Mouse (Mus musculus) liver, embryonic 15.5 days (tissue): ENCODE data around the gene Cox6b2. TPM values are rescaled to one million over a fixed set of nuclear protein-coding genes. Genes with fewer than 3 reads are reported as not detected.

Experiments used
- ATAC-seq: fragments of 200-750 bp; cut with Nextera tagmentation; 2 replicates; pipeline ENCODE4 v1.8.0; 2017; ENCODE audit warnings: moderate number of reproducible peaks, mild to moderate bottlenecking, moderate library complexity; ENCODE audit not compliant: insufficient read depth
- H3K27ac ChIP-seq: fragments of 300-500 bp; sonication (generic); replicated peaks from 2 replicates; pipeline ENCODE4 v1.5.1; 2015; ENCODE audit warnings: mild to moderate bottlenecking, inconsistent platforms
- H3K27me3 ChIP-seq: fragments of 300-500 bp; sonication (generic); 2 replicates; pipeline ENCODE4 v1.6.1; 2015; ENCODE audit warnings: mild to moderate bottlenecking, inconsistent platforms
- H3K36me3 ChIP-seq: fragments of 300-500 bp; sonication (generic); replicated peaks from 2 replicates; pipeline ENCODE4 v1.6.1; 2015; ENCODE audit warnings: moderate library complexity, mild to moderate bottlenecking, inconsistent platforms
- H3K4me1 ChIP-seq: fragments of 300-500 bp; sonication (generic); replicated peaks from 2 replicates; pipeline ENCODE4 v1.6.1; 2015; ENCODE audit warnings: inconsistent platforms
- H3K4me2 ChIP-seq: fragments of 300-500 bp; sonication (generic); 2 replicates; pipeline ENCODE4 v1.6.1; 2015; ENCODE audit warnings: moderate library complexity, mild to moderate bottlenecking, inconsistent platforms
- H3K4me3 ChIP-seq: fragments of 300-500 bp; sonication (generic); replicated peaks from 2 replicates; pipeline ENCODE4 v1.5.1; 2015; ENCODE audit warnings: mild to moderate bottlenecking, inconsistent platforms
- H3K9ac ChIP-seq: fragments of 300-500 bp; sonication (generic); 2 replicates; pipeline ENCODE4 v1.6.1; 2015; ENCODE audit warnings: moderate library complexity, mild to moderate bottlenecking, inconsistent platforms
- H3K9me3 ChIP-seq: fragments of 300-500 bp; sonication (generic); replicated peaks from 2 replicates; pipeline ENCODE4 v1.6.1; 2016; ENCODE audit warnings: inconsistent platforms
- WGBS: fragments of 180-500 bp; shearing (Covaris S2); methylation state at CpG from one replicate; pipeline ENCODE4 v1.1.7; 2015; ENCODE audit warnings: mixed read lengths; ENCODE audit not compliant: insufficient replicate concordance; 5-methylcytosine and 5-hydroxymethylcytosine counted together
- polyA plus RNA-seq: library from polyadenylated mRNA; unstranded; fragments of >200 nt; fragmentation: Nextera tagmentation; extraction: Ambion mirVana; gene quantifications from 2 replicates; pipeline ENCODE4 v1.2.1, GENCODE M21; 2015

Gene Cox6b2
- polyA plus RNA-seq, 1 experiment from 2014 or later = 79.3 TPM

- Histone ChIP-seq H3K36me3 (no peaks in the 10 kb centered on the region), H3K27ac (no peak overlapping the region), H3K27me3 (peaks cover 13% of the 10 kb centered on the region), H3K4me2 (peak overlapping the region; percentile 47), H3K4me3 (no peak overlapping the region), H3K9ac (no peak overlapping the region), H3K4me1 (peaks cover 6% of the 10 kb centered on the region), H3K9me3 (no peaks in the 10 kb centered on the region)
- 27% methylated on average over 18 of the region's 18 CpGs for WGBS
- ATAC-seq = no peak
Observed at GRCm38 (mm10) chr7:4705098-4705497, 47.8 kb downstream of the Cox6b2 start.

GRCm38 (mm10) chr7:4703195-4703594, 49.7 kb downstream of the Cox6b2 start:
- Histone ChIP-seq H3K4me1 (peaks cover 6% of the 10 kb centered on the region), H3K4me3 (no peak overlapping the region), H3K27me3 (peaks cover 12% of the 10 kb centered on the region), H3K9ac (no peak overlapping the region), H3K9me3 (no peaks in the 10 kb centered on the region), H3K4me2 (no peak overlapping the region), H3K36me3 (no peaks in the 10 kb centered on the region), H3K27ac (no peak overlapping the region)
- 69% methylated on average over 7 of the region's 7 CpGs for WGBS
- no peak for ATAC-seq

GRCm38 (mm10) chr7:4702334-4702733, 50.6 kb downstream of the Cox6b2 start:
- Histone ChIP-seq H3K27me3 (peaks cover 9% of the 10 kb centered on the region), H3K4me1 (peaks cover 5% of the 10 kb centered on the region)

More at GRCm38 (mm10) chr7:4702334-4702733, 50.6 kb downstream of the Cox6b2 start:
- H3K4me3 ChIP-seq = no peak overlapping the region
- ATAC-seq = no peak
- no peak overlapping the region for H3K9ac ChIP-seq
- H3K27ac ChIP-seq = no peak overlapping the region
- no peak overlapping the region for H3K4me2 ChIP-seq
- H3K36me3 ChIP-seq = no peaks in the 10 kb centered on the region
- no peaks in the 10 kb centered on the region for H3K9me3 ChIP-seq
- 66% methylated on average over 8 of the region's 8 CpGs for WGBS

Other genes starting within 250 kb of the Cox6b2 start
- gene Tnnt1, start 236.7 kb downstream of the Cox6b2 start, polyA plus RNA-seq = 11.7 and 16.9 TPM in 2 replicates
- gene Tnni3, start 228.9 kb downstream of the Cox6b2 start, polyA plus RNA-seq = 0.39 and 1.3 TPM in 2 replicates
- 0.07 and 0.26 TPM in 2 replicates for gene Dnaaf3, start 220.6 kb downstream of the Cox6b2 start, polyA plus RNA-seq
- gene Syt5, start 205.6 kb downstream of the Cox6b2 start, polyA plus RNA-seq = 0.35 and 0.77 TPM in 2 replicates
- gene Ptprh, start 149.1 kb downstream of the Cox6b2 start, polyA plus RNA-seq = not detected in 2 replicates
- gene Tmem86b, start 121.7 kb downstream of the Cox6b2 start, polyA plus RNA-seq = 34.4 and 39.1 TPM in 2 replicates
- gene Ppp6r1, start 94.1 kb downstream of the Cox6b2 start, polyA plus RNA-seq = 6.5 and 8.1 TPM in 2 replicates
- 54.4 and 58.1 TPM in 2 replicates for gene Hspbp1, start 68.0 kb downstream of the Cox6b2 start, polyA plus RNA-seq
- gene Brsk1, start 62.5 kb downstream of the Cox6b2 start, polyA plus RNA-seq = 0.03 and 0.12 TPM in 2 replicates
- gene Tmem150b, start 27.8 kb downstream of the Cox6b2 start, polyA plus RNA-seq = 0.14 and 0.37 TPM in 2 replicates
- 50.1 and 56.1 TPM in 2 replicates for gene Kmt5c, start 13.0 kb downstream of the Cox6b2 start, polyA plus RNA-seq
- gene Fam71e2, start 18.2 kb upstream of the Cox6b2 start, polyA plus RNA-seq = not detected in 2 replicates
- 0.06 TPM in 1 of 2 replicates, not detected in the other for gene Il11, start 29.8 kb upstream of the Cox6b2 start, polyA plus RNA-seq
- gene Tmem190, start 29.8 kb upstream of the Cox6b2 start, polyA plus RNA-seq = 0.21 TPM in 1 of 2 replicates, not detected in the other
- 9.5 and 10.3 TPM in 2 replicates for gene Tmem238, start 36.6 kb upstream of the Cox6b2 start, polyA plus RNA-seq
- 169 and 173 TPM in 2 replicates for gene Rpl28, start 39.8 kb upstream of the Cox6b2 start, polyA plus RNA-seq
- gene Ube2s, start 59.5 kb upstream of the Cox6b2 start, polyA plus RNA-seq = 302 and 318 TPM in 2 replicates
- not detected in 2 replicates for gene Shisa7, start 91.6 kb upstream of the Cox6b2 start, polyA plus RNA-seq
- 3.7 and 3.8 TPM in 2 replicates for gene Isoc2b, start 117.2 kb upstream of the Cox6b2 start, polyA plus RNA-seq
- gene Isoc2a, start 124.1 kb upstream of the Cox6b2 start, polyA plus RNA-seq = 0.68 and 0.77 TPM in 2 replicates
- not detected in 2 replicates for gene Gm36210, start 153.4 kb upstream of the Cox6b2 start, polyA plus RNA-seq
- gene Zfp628, start 162.1 kb upstream of the Cox6b2 start, polyA plus RNA-seq = 1.7 TPM in 2 replicates
- 0.23 and 0.45 TPM in 2 replicates for gene Nat14, start 168.9 kb upstream of the Cox6b2 start, polyA plus RNA-seq
- 0.15 TPM in 2 replicates for gene Ssc5d, start 172.7 kb upstream of the Cox6b2 start, polyA plus RNA-seq
- gene Sbk2, start 211.3 kb upstream of the Cox6b2 start, polyA plus RNA-seq = 0.07 TPM in 1 of 2 replicates, not detected in the other
- not detected in 2 replicates for gene Sbk3, start 218.1 kb upstream of the Cox6b2 start, polyA plus RNA-seq
- gene Zfp579, start 243.1 kb upstream of the Cox6b2 start, polyA plus RNA-seq = 3.3 and 4.6 TPM in 2 replicates